Mouse (Mus musculus) thymus, postnatal 14 days (tissue): ENCODE measurements around the gene Inpp5a.

Experiments used
- DNase-seq: peaks from one replicate; pipeline ENCODE4 v3.0.0; 2021

Gene Inpp5a

GRCm38 (mm10) chr7:139544706-139545625 lies 156.1 kb downstream of the Inpp5a start:
- DNase-seq, result no peak

- DNase-seq, result no peak
These were observed 158.4 kb downstream of the Inpp5a start for GRCm38 (mm10) chr7:139547325-139547724.

GRCm38 (mm10) chr7:139550086-139550783 lies 161.3 kb downstream of the Inpp5a start:
- no peak for DNase-seq

GRCm38 (mm10) chr7:139551519-139551918 lies 162.6 kb downstream of the Inpp5a start:
- DNase-seq, result no peak

- no peak for DNase-seq
These were observed 167.4 kb downstream of the Inpp5a start for GRCm38 (mm10) chr7:139556331-139556730.

GRCm38 (mm10) chr7:139556746-139557526 lies 168.0 kb downstream of the Inpp5a start:
- DNase-seq, result no peak

- DNase-seq, result no peak
These were observed 170.8 kb downstream of the Inpp5a start for GRCm38 (mm10) chr7:139559659-139560058.

- DNase-seq, result no peak
These were observed 174.5 kb downstream of the Inpp5a start for GRCm38 (mm10) chr7:139563425-139563824.

GRCm38 (mm10) chr7:139564161-139564560 lies 175.3 kb downstream of the Inpp5a start:
- DNase-seq, result no peak

- DNase-seq, result no peak
These were observed 177.1 kb downstream of the Inpp5a start for GRCm38 (mm10) chr7:139565998-139566397.

- no peak for DNase-seq
These were observed 177.6 kb downstream of the Inpp5a start for GRCm38 (mm10) chr7:139566533-139566932.

- DNase-seq, result no peak
These were observed 181.9 kb downstream of the Inpp5a start for GRCm38 (mm10) chr7:139570788-139571187.

- no peak for DNase-seq
These were observed 183.8 kb downstream of the Inpp5a start for GRCm38 (mm10) chr7:139572665-139573064.

- DNase-seq, result no peak
These were observed 187.3 kb downstream of the Inpp5a start for GRCm38 (mm10) chr7:139576064-139576686.

- DNase-seq, result no peak
These were observed 190.5 kb downstream of the Inpp5a start for GRCm38 (mm10) chr7:139579261-139579905.

- DNase-seq, result no peak
These were observed 192.2 kb downstream of the Inpp5a start for GRCm38 (mm10) chr7:139580851-139581775.

GRCm38 (mm10) chr7:139581801-139582571 lies 193.1 kb downstream of the Inpp5a start:
- DNase-seq, result no peak

GRCm38 (mm10) chr7:139582595-139582994 lies 193.7 kb downstream of the Inpp5a start, which contains the start of gene Nkx6-2:
Nkx6-2 (minus strand) TSS chr7:139582797.
- DNase-seq, result no peak

- no peak for DNase-seq
These were observed 194.3 kb downstream of the Inpp5a start for GRCm38 (mm10) chr7:139583094-139583737.
